Mouse (Mus musculus) G1E (cell line): ENCODE data around the gene 1700014D04Rik.

ENCODE experiments used
- CTCF ChIP-seq: IDR thresholded peaks from 2 replicates; pipeline ENCODE4 v1.5.1; 2012; ENCODE audit warnings: low read depth, low read length, inconsistent platforms, mixed read lengths
- GATA1 ChIP-seq: IDR thresholded peaks from 2 replicates; pipeline ENCODE4 v1.6.1; 2012; ENCODE audit warnings: borderline replicate concordance, low read length, inconsistent platforms, mixed read lengths
- GATA2 ChIP-seq: IDR thresholded peaks from 2 replicates; pipeline ENCODE4 v1.6.1; 2012; ENCODE audit warnings: low read depth, low read length, inconsistent platforms, borderline replicate concordance
- POLR2AphosphoS5 ChIP-seq: IDR thresholded peaks from 2 replicates; pipeline ENCODE4 v1.6.1; 2012; ENCODE audit warnings: low read depth, low read length, inconsistent platforms; ENCODE audit not compliant: insufficient replicate concordance
- TAL1 ChIP-seq: conservative IDR thresholded peaks from 2 replicates; pipeline ENCODE4 v1.6.1; 2012; ENCODE audit warnings: low read depth, low read length, inconsistent platforms, mixed read lengths

DNA sequence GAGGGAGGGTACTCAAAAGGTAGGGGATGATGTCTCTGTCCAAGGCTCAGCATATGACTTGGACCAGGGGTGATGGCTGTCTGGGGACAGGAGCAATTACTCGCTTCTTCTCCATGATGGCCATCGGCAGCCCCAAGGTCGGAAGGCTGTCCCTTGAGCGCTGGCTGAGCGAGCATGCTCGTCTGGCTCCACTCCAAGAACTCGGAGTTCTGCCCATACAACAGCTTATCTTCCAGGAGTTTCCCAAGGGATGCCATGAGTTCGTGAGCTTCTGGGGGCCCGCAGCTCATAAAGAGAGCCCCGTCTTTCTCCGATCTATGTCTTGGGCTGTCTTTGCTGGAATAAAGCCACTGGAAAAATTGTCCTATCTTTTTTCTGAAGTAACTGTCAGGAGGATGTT lies 5.5 kb downstream of the 1700014D04Rik start:
- TF ChIP-seq CTCF (no peak), GATA1 (no peak), POLR2AphosphoS5 (no peak), TAL1 (no peak), GATA2 (no peak)
